Mouse (Mus musculus) left cerebral cortex, adult 2 months (tissue): ENCODE data around the gene Arel1. TPM values are rescaled to one million over a fixed set of nuclear protein-coding genes. Genes with fewer than 3 reads are reported as not detected.

Experiments
- DNase-seq, 2 experiments: peaks; one replicate each; pipeline ENCODE4 v3.0.0; 2021 to 2022; ENCODE audit warnings: low spot score in 2 of 2, mixed read lengths in 1 of 2; ENCODE audit errors: extremely low spot score in 1 of 2
- H3K27ac ChIP-seq: fragments of 200-600 bp; 2 replicates; pipeline ENCODE4 v1.8.1; 2022
- H3K4me3 ChIP-seq: fragments of 200-600 bp; 2 replicates; pipeline ENCODE4 v1.8.1; 2022
- CTCF ChIP-seq: fragments of 200-600 bp; IDR thresholded peaks from 2 replicates; pipeline ENCODE4 v1.8.1; 2022; ENCODE audit warnings: antibody characterized with exemption, mild to moderate bottlenecking, moderate library complexity
- intact Hi-C: fragments of 180-260 bp; cut with DNase I; formaldehyde crosslinking; loops from one replicate; pipeline ENCODE4 v1.15.1; 2025
- total RNA-seq, 2 experiments: library from RNA; stranded (reverse); gene quantifications; 2 replicates each; pipeline ENCODE4 v1.2.3; 2021

Arel1 gene
- total RNA-seq, 2 experiments from 2014 or later = 95.6 to 97.8 TPM

DNA sequence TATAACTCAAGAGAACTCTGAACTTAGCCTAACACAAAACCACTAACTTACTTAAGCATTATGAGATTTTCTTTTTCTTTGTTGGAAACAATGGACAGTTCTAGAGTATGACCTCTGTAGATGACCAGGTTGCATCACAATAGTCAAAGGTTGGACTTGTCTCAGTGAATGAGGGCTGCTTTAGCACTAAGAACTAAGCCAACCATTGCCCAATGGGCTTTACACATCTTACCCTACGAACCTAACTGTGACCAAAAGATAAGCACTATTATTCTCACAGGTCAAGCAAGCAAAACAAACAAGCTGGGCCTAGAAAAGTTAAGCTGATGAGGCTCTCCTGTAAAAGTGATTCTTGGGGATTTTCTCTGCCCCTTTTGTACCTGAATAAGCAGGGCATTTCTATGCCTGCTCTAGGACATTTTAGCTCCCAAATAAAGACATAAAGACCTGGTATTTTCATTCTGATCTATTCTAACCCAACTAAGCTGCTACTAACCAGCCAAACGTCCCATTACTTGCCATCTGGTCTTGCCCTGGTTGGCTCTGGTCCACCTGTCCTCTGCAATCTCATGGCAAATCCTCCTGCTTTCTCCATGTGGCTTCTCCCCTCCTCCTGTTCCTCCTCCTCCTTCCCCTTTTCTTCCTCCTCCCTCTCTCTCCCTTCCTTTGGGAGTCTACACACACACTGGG is 22.7 kb downstream of the Arel1 start:
- no peak for TF ChIP-seq CTCF
- DNase-seq = no peak
- intact Hi-C loops = no loop called here
- Histone ChIP-seq H3K27ac (no peak overlapping the region), H3K4me3 (no peak overlapping the region)

DNA sequence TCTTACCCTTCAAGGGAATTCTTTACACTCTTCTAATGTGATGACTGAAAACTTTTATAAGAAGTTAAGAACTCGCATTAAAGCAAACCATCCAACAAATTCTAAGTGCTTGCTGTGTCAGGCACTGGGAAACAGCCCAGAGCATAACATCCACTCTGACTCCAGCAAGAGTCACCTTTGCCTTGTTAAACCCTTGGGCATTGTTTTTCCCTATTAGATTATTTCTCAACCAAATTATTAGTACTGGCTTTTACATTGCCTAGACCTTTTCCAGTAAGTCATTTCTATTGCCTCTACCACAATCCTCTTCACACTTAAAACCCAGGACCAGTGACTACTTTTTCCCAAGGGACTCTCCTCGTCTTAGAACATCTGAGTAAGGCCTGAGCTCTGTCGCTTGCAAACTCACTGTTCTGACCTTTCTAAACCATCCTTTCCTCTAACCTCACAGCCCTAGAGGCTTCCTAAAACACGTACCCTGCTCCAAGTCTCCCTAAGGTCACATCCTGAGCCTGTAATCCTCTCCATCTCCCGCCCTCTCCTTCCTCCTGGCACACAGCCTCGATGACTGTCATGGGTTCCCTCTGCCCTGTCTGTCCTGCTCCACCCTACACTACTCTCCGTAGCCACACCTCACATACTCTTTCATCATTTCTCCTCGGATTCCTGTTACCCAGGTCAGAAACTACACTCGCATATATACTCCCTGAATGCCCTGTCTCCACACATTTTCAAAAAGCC is 25.7 kb downstream of the Arel1 start:
- Histone ChIP-seq H3K4me3 (no peak overlapping the region), H3K27ac (no peak overlapping the region)
- intact Hi-C loops = no loop called here
- no peak for DNase-seq
- no peak for TF ChIP-seq CTCF

DNA sequence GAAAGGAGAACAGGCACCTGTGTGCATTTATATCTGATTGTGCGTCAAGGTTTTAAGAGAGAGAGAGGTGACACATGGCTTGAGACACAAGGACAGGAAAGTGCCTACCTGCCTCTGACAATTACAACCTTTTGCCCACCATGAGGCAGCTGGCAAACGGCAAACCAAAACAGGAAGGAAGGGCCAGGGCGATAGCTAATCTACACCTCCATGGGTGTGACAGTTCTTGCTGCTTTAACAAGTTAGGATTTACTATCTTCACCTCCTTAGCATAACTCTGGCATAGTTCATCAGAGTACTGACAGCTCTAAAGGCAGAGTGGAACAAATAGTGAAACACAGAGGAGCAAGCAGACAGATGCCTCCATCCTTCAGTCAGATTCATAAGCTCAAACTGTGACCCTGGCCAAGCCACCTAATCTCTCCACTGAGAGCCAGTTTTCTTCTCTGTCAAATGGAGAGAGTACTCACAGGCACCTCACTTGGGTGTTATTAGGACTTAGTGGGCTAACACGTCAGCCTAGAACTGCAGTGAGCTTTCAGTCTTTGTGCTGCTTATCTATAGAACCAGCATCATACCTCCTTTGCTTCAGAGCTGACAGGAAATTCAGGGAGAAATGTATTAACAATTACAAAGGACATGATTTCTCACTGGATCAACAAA is 26.4 kb downstream of the Arel1 start:
- Histone ChIP-seq H3K4me3 (no peak overlapping the region), H3K27ac (no peak overlapping the region)
- no peak for TF ChIP-seq CTCF
- intact Hi-C loops = no loop called here
- no peak for DNase-seq

DNA sequence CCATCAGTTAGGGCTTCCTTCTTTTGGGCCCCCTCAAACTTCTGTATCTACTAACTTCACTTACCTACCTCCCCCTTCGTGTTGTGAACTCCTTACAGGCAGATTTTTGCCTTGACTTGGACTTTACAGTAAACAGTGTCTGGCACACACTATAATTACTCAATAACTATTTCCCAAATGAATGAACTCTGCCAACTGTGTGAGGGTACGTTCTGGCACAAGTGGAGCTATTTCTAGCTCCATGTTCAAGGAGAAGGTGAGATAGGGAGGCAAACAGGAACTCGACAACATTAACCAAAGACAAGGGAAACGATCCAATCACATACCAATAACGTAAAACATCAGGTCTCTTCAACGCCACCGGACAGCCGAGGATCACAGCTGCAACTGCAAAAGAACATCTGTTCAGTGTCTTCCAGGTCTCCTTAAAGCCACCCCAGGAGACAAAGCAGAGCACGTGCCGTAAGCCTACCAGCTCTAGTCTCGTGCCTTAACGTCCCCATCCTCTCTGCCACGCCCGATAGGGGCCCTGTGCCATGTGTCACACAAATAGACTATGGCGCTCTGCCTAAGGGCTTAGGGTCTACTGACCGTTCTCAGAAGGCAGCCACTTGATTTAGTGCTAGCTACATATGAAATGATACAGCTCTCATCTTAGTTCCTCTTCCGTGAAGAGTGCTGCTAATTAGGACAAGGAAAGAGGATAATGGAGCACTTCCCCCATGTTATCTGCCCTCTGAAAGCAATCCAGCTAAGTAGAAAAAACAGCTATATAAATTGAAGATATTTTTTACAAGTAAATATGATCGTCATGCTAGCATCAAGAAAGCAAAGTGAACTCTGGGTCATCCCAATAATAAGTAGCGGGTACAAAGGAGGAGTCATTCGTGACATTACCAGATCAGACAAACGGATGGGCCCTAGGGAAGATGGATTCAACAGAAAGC is 27.4 kb downstream of the Arel1 start:
- Histone ChIP-seq H3K27ac (no peak overlapping the region), H3K4me3 (no peak overlapping the region)
- intact Hi-C loops = no loop called here
- DNase-seq = no peak
- no peak for TF ChIP-seq CTCF

DNA sequence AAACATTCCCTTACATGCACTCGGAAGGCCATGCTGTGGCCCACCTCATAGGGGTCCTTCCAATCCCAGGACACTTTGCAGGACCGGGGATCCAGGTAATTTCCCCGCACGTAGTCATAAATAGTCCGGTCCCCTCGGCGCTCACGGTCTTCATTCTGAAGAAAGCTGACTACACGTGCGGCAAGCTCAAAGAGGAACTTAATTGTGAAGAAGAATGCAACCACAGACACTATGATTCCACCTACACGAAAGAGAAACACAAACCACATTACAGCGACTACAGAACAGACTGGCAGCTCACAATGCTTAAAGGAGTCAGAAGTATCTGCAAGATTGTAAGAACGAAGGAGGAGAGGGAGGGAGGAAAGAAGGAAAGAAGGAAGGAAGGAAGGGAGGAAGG is 29.0 kb downstream of the Arel1 start:
- TF ChIP-seq CTCF = no peak
- DNase-seq = no peak
- intact Hi-C loops = no loop called here

DNA sequence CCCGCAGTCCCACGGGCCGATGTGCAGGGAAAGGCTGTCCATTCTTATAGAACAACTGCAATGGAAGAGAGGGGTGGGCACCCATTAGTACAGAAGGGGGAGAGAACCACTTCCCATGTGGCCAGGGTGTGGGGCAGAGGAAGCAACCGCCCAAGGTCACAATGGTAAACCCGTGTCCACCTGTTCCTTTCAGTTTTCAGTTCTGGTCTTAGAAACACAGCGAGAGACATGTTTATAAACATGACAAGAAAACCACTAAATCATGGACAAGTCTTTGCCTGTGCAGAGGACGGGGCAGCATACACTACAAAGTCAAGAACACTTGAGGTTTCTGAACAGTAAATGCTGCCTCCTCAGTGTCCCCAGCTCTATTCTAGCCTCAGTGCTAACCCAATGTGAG is 30.4 kb downstream of the Arel1 start:
- intact Hi-C loops = no loop called here
- Histone ChIP-seq H3K27ac (no peak overlapping the region), H3K4me3 (no peak overlapping the region)
- no peak for DNase-seq
- TF ChIP-seq CTCF = no peak

More for the DNA sequence above, 29.0 kb downstream of the Arel1 start:
- H3K27ac ChIP-seq = no peak overlapping the region
- H3K4me3 ChIP-seq = no peak overlapping the region

DNA sequence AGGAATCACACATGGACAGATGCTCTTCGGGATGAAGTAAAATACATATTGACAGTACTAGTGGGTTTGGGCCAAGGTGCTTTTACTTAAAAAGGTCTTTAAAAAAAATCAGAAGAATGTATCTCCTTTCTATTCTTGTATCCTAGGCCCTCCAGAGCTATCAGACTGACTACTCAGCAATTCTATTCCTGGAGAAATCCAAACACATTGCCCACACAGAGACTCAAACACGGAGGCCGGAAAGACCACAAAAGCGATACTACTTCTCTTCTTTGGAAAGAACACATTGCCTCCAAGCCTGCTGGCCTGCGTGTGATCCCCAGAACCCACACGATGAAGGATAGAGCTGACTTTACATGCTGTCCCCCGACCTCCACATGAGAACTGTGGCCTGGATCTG is 31.6 kb downstream of the Arel1 start:
- TF ChIP-seq CTCF = no peak
- Histone ChIP-seq H3K27ac (no peak overlapping the region), H3K4me3 (no peak overlapping the region)
- no peak for DNase-seq
- intact Hi-C loops = no loop called here

DNA sequence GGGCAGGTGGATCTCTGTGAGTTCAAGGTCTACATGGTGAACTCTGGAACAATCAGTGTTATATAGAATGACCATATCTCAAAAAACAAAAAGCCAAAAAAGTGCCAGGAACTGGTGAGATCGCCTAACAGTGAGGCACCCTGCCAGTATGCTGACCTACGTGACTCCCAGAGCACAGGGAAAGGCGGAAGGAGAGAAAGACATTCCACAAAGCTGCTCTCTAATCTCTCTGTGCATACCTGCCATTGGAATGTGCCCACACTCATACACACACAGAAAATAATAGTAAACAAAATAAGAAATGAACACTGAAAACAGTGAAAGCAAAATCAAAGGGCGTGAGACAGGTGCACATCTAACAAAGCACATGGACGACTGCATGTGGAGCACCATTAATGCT is 35.4 kb downstream of the Arel1 start:
- no peak overlapping the region for H3K27ac ChIP-seq
- intact Hi-C loops = no loop called here
- H3K4me3 ChIP-seq = no peak overlapping the region
- no peak for TF ChIP-seq CTCF
- no peak for DNase-seq

DNA sequence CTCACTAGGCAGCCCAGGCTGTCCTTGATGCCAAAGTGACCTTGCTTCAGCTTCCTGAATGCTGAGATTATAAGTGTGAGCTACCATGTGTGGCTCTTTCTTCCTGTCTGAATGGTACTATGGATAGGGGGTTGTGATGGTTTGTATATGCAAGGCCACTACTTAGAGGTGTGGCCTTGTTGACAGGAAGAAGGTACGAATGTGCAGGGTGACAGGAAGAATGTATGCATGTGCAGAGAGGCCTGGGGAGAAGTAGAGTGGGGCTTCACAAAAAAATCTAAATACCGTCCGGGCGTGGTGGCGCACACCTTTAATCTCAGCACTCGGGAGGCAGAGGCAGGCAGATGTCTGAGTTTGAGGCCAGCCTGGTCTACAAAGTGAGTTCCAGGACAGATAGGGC is 38.5 kb downstream of the Arel1 start:
- H3K4me3 ChIP-seq = no peak overlapping the region
- no peak for TF ChIP-seq CTCF
- no peak overlapping the region for H3K27ac ChIP-seq
- no peak for DNase-seq
- intact Hi-C loops = no loop called here

DNA sequence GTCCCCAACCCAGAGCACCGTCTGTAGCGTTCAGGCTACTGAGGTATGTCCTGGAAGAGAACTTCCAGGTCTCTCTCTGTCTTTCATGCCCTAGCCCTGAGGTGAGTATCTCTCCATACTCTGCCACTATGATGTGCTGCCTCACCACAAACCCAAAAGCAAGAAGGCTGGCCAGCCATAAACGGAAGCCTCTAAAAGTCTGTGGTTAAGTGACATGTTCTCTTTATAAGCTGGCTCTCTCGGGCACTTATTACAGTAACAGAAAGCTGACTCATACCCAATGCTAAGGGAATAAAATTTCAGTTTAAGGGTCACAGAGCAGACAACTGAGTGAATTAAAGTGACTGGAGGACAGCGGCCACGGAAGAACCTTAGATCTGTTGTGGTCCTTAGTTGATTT is 44.2 kb downstream of the Arel1 start:
- intact Hi-C loops = no loop called here
- Histone ChIP-seq H3K27ac (no peak overlapping the region), H3K4me3 (no peak overlapping the region)
- no peak for DNase-seq
- TF ChIP-seq CTCF = no peak

DNA sequence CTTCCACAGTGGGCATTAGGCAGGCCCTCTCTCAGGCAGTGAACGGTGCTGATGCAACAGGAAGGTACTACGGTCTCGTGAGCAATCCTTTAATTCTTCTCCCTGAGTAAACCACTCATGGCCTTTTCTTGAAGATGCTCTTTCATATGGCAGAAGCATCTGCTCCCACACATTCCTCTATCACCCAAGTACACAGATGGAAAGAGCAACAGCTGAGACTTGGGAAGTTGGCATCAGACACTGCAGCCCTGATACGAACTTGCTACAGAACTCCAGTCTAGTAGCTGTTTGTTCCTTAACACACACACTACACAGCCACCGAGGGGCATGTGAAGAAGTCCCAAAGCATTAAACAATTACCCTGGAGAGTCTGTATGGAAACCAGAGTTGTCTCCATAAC is 46.4 kb downstream of the Arel1 start:
- intact Hi-C loops = no loop called here
- Histone ChIP-seq H3K4me3 (no peak overlapping the region), H3K27ac (no peak overlapping the region)
- TF ChIP-seq CTCF = no peak
- DNase-seq = no peak

DNA sequence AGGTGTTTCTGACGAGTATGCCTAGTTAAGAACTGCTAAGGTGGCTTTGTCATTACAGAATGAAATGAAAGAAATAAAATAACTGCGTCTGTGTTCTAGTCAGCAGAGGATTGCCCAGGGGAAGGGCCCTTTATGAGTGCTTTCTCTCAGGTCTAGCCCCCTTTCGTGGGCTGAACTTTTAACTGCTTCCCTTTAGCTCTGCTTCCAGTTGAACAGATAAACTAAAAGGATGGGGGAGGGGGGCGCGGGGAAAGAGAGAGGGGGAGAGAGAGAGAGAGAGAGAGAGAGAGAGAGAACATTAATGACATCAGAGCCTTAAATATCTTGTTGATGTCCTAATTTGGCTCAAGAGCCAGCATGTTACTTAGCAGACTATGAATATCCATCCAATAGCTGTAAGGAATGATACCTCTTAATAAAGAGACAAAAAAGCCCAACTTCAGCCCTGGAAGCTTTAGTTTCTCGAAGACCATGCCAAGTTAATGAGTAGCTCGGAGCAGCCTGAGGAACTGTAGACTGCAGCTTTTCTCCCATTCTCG is 48.8 kb downstream of the Arel1 start:
- intact Hi-C loops = no loop called here
- TF ChIP-seq CTCF = no peak
- no peak overlapping the region for H3K27ac ChIP-seq
- no peak for DNase-seq
- H3K4me3 ChIP-seq = no peak overlapping the region
